Mouse (Mus musculus) heart, postnatal 0 days (tissue): ENCODE data around the gene Slc22a14. TPM values are rescaled to one million over a fixed set of nuclear protein-coding genes. Genes with fewer than 3 reads are reported as not detected.
"Not testable (repeated sequence)": the region's sequence is repeated elsewhere in the genome, so short reads cannot be mapped to it uniquely, and the experiment has no call there.

ENCODE experiments used
- ATAC-seq: fragments of 200-750 bp; cut with Nextera tagmentation; 2 replicates; pipeline ENCODE4 v1.8.0; 2017; ENCODE audit warnings: low read depth, moderate number of reproducible peaks, moderate library complexity; ENCODE audit not compliant: insufficient read depth
- DNase-seq: peaks from one replicate; pipeline ENCODE4 v3.0.0-alpha.2; 2016; ENCODE audit warnings: low spot score
- H3K27ac ChIP-seq: fragments of 300-500 bp; sonication (generic); 2 replicates; pipeline ENCODE4 v1.5.1; 2014; ENCODE audit warnings: low read depth, mild to moderate bottlenecking
- H3K27me3 ChIP-seq: fragments of 300-500 bp; sonication (generic); 2 replicates; pipeline ENCODE4 v1.6.1; 2014; ENCODE audit warnings: low read length, mixed read lengths; ENCODE audit not compliant: control insufficient read depth, insufficient read depth
- H3K36me3 ChIP-seq: fragments of 300-500 bp; sonication (generic); replicated peaks from 2 replicates; pipeline ENCODE4 v1.6.1; 2014; ENCODE audit warnings: low read length, mixed read lengths; ENCODE audit not compliant: control insufficient read depth, insufficient read depth
- H3K4me1 ChIP-seq: fragments of 300-500 bp; sonication (generic); 2 replicates; pipeline ENCODE4 v1.6.1; 2014; ENCODE audit warnings: antibody characterized with exemption; ENCODE audit not compliant: control insufficient read depth, insufficient read depth
- H3K4me2 ChIP-seq: fragments of 300-500 bp; sonication (generic); 2 replicates; pipeline ENCODE4 v1.6.1; 2014; ENCODE audit warnings: low read depth, mild to moderate bottlenecking, low read length, moderate library complexity
- H3K4me3 ChIP-seq: fragments of 300-500 bp; sonication (generic); 2 replicates; pipeline ENCODE4 v1.5.1; 2014; ENCODE audit warnings: low read depth, low read length
- H3K9ac ChIP-seq: fragments of 300-500 bp; sonication (generic); replicated peaks from 2 replicates; pipeline ENCODE4 v1.6.1; 2014; ENCODE audit warnings: low read depth, low read length, mixed read lengths
- H3K9me3 ChIP-seq: fragments of 300-500 bp; sonication (generic); replicated peaks from 2 replicates; pipeline ENCODE4 v1.6.1; 2016; ENCODE audit warnings: low read length; ENCODE audit not compliant: control insufficient read depth
- CTCF ChIP-seq: IDR thresholded peaks from 2 replicates; pipeline ENCODE4 v1.5.1; 2016; ENCODE audit warnings: antibody characterized with exemption, control low read depth, low read depth
- EP300 ChIP-seq: IDR thresholded peaks from 2 replicates; pipeline ENCODE4 v1.6.1; 2016; ENCODE audit warnings: antibody characterized with exemption, low read depth
- WGBS: fragments of 180-500 bp; shearing (Covaris S2); extraction: QIAGEN DNeasy Blood & Tissue Kit; methylation state at CpG from one replicate; pipeline ENCODE4 v1.1.7; 2014; 5-methylcytosine and 5-hydroxymethylcytosine counted together
- polyA plus RNA-seq: library from polyadenylated mRNA; unstranded; fragments of >200 nt; fragmentation: Nextera tagmentation; extraction: Ambion mirVana; gene quantifications from 2 replicates; pipeline ENCODE4 v1.2.1, GENCODE M21; 2015
- total RNA-seq: library from RNA; depleted of rRNA; stranded (reverse); fragments of >200 nt; gene quantifications from 2 replicates; pipeline ENCODE4 v1.2.3, GENCODE M21; 2014; ENCODE audit warnings: low replicate concordance

Slc22a14 gene
- total and polyA plus RNA-seq, 2 experiments from 2014 or later, result 0.08 TPM; not detected in 1

DNA sequence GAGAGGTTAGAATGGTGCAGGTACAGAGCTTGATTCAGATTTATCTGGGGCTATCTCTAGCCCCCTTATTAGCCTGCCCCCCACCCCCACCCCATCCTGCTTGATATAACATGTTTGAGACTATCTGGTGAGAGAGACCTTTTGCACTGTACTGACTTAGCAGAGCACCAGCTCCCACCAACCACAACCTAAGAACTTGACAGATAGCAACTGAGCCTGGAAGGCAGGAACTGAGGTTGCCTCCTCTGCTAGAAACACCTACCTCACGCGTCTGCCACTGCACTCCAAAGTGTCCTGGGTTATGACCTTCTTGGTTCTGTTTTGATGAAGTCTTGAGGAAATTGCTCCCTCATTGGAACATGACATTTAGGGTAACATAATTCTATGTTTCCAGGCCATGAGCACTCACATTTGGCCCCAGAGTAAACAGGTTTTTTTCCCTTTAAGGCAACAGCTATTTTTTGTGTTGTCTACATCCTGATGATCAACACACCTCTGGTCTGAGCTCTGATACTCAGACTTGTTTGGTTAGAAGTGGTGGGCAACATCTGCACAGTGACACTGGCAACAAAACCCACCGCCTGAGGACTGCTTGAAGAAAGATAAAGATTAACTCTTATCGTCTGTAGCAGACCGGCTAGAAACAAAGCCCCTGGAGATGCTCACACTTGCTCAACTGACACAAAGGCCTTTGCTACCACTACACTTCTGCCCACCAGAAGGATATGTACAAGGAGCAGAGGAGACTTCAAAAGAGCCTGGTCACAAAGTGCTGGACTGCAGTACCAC is 84.3 kb downstream of the Slc22a14 start:
- no peak for DNase-seq
- no peak overlapping the region for H3K4me3 ChIP-seq
- TF ChIP-seq CTCF, result no peak
- no peak for TF ChIP-seq EP300
- no peaks in the 10 kb centered on the region for H3K4me1 ChIP-seq
- no peaks in the 10 kb centered on the region for H3K27me3 ChIP-seq
- peaks cover 19% of the 10 kb centered on the region for H3K36me3 ChIP-seq
- WGBS, result 65% methylated on average over 5 of the region's 5 CpGs
- no peak overlapping the region for H3K27ac ChIP-seq
- no peak overlapping the region for H3K4me2 ChIP-seq
- no peak for ATAC-seq
- H3K9ac ChIP-seq, result no peak overlapping the region
- no peaks in the 10 kb centered on the region for H3K9me3 ChIP-seq

DNA sequence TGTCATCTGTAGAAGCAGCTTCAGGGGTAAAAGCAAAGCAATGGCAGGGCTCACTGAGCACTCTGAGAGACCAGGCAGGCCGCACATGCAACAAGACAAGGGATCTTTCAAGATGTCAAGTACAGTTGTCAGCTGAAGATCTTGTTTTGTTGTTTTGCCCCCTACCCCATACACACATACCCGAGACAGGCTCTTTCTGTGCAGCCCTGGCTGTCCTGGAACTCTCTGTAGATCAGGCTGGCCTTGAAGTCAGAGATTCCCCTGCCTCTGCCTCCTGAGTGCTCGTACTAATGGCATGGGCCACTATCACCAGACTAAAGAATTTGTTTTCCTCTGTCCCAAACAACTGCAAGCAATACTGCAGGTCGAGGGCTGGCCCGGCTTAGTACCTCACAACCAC is 87.3 kb downstream of the Slc22a14 start:
- no peak overlapping the region for H3K27ac ChIP-seq
- ATAC-seq (no peak), DNase-seq (no peak)
- H3K9me3 ChIP-seq, result no peaks in the 10 kb centered on the region
- no peaks in the 10 kb centered on the region for H3K27me3 ChIP-seq
- H3K4me1 ChIP-seq, result no peaks in the 10 kb centered on the region
- WGBS, result 92% methylated on average over 5 of the region's 5 CpGs
- H3K4me3 ChIP-seq, result no peak overlapping the region
- no peak for TF ChIP-seq EP300
- no peak overlapping the region for H3K4me2 ChIP-seq
- no peak overlapping the region for H3K9ac ChIP-seq
- peaks cover 10% of the 10 kb centered on the region; the same call in 1 of the 2 replicates for H3K36me3 ChIP-seq

DNA sequence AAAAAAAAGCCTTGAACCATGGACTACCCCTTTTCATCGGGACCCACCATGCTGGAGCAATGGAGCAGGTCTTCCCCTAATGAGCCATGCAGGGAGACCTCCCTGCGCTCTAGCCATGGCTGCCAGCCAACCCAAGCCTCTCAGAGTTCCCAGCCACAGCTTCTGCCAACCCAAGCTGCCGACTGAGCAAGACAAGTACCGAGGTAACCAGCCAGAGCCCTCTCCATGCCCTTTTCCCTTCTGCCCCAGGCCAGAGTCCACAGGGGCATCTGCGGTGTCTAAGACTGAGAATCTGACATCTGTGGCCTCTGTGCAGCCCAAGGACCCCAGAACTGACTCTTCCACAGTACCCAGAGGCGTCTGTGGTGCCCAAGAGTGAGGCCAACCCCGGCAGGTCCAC is 89.0 kb downstream of the Slc22a14 start:
- ATAC-seq (no peak), DNase-seq (no peak)
- Histone ChIP-seq H3K4me2 (no peak overlapping the region), H3K4me3 (no peak overlapping the region), H3K27ac (no peak overlapping the region), H3K27me3 (no peaks in the 10 kb centered on the region), H3K36me3 (peaks cover 8% of the 10 kb centered on the region; the same call in 1 of the 2 replicates), H3K9me3 (no peaks in the 10 kb centered on the region), H3K9ac (no peak overlapping the region), H3K4me1 (no peaks in the 10 kb centered on the region)
- TF ChIP-seq EP300 (no peak), CTCF (no peak)
- 57% methylated on average over 7 of the region's 7 CpGs for WGBS

DNA sequence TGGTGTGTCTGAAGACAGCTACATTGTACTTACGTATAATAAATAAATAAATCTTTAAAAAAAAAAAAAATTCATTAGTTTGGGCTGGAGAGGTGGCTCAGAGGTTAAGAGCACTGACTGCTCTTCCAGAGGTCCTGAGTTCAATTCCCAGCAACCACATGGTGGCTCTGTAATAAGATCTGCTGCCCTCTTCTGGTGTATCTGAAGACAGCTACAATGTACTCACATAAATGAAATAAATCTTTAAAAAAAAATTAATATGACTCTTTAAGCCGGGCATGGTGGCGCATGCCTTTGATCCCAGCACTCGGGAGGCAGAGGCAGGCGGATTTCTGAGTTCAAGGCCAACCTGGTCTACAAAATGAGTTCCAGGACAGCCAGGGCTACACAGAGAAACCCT is 90.5 kb downstream of the Slc22a14 start:
- H3K27me3 ChIP-seq, DNase-seq, H3K4me2 ChIP-seq, H3K36me3 ChIP-seq, ATAC-seq, H3K4me3 ChIP-seq, H3K27ac ChIP-seq, H3K9ac ChIP-seq, H3K4me1 ChIP-seq, H3K9me3 ChIP-seq: not testable (repeated sequence)
- TF ChIP-seq CTCF, result peak; percentile 6; the same call in 1 of the 2 replicates
- WGBS, result 90% methylated on average over 5 of the region's 5 CpGs

DNA sequence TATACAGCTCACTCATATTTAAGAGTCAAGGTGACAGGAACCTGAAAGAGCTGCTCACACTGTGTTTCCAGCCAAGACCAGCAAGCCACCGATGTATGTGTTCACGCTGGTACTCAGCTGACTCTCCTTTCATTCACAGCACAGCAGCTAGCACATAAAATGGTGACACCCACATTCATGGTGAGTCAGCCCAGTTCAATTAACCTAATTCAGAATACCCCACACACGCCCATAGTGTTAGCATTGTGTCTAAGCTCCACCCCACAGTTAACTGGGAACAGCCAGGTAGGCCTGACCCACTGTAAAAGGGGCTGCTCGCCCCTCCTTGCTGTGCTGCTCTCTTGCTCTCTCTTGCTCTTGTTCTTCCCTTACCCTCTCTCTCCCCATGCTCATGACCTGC is 93.9 kb downstream of the Slc22a14 start:
- 85% methylated on average over 4 of the region's 4 CpGs for WGBS

DNA sequence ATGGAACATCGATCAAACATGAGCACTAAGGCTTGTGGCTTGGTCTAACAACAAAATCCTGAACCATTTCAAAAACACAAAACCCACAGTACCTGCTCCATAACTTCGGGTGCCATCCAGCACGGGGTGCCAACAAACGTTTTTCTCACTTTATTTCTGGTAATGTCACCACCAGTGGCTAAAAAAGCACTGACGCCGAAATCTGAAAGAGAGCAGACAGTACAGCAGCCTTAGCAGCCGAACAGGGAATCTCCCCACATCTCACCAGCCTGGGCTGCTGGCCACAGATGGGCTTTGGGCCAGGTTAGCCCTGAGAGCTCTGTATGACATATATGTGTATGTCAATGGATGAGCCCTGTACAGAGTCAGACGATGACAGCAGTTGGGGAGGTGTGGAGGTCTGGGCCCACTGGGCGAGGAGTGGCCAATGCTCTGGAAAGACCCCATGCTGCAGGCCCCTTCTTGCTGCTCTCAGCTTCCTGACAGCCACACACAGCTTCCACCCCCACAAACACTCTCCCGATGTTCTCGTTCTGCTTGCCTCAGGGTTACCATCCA is 96.7 kb downstream of the Slc22a14 start:
- no peak overlapping the region for H3K27ac ChIP-seq
- H3K9ac ChIP-seq, result no peak overlapping the region
- ATAC-seq (no peak), DNase-seq (no peak)
- 85% methylated on average over 11 of the region's 11 CpGs for WGBS
- no peak for TF ChIP-seq EP300
- TF ChIP-seq CTCF, result no peak
- H3K4me1 ChIP-seq, result no peaks in the 10 kb centered on the region
- no peak overlapping the region for H3K4me3 ChIP-seq
- H3K36me3 ChIP-seq, result peaks cover 33% of the 10 kb centered on the region
- no peaks in the 10 kb centered on the region for H3K27me3 ChIP-seq
- H3K9me3 ChIP-seq, result no peaks in the 10 kb centered on the region
- no peak overlapping the region for H3K4me2 ChIP-seq

More for the DNA sequence above, 93.9 kb downstream of the Slc22a14 start:
- Histone ChIP-seq H3K9ac (no peak overlapping the region), H3K9me3 (no peaks in the 10 kb centered on the region), H3K4me1 (no peaks in the 10 kb centered on the region), H3K27me3 (no peaks in the 10 kb centered on the region), H3K4me3 (no peak overlapping the region), H3K27ac (no peak overlapping the region), H3K4me2 (no peak overlapping the region), H3K36me3 (peaks cover 13% of the 10 kb centered on the region)
- DNase-seq (no peak), ATAC-seq (no peak)
- no peak for TF ChIP-seq EP300
- TF ChIP-seq CTCF, result no peak
